Mouse (Mus musculus) neural tube, embryonic 11.5 days (tissue): Measurements from ENCODE around the gene Cnn3. TPM values are rescaled to one million over a fixed set of nuclear protein-coding genes. Genes with fewer than 3 reads are reported as not detected.

Source experiments
- ATAC-seq: fragments of 200-750 bp; cut with Nextera tagmentation; 2 replicates; pipeline ENCODE4 v1.8.0; 2017; ENCODE audit warnings: moderate number of reproducible peaks, mild to moderate bottlenecking, moderate TSS enrichment, moderate library complexity; ENCODE audit not compliant: insufficient read depth, low FRiP score, low TSS enrichment
- DNase-seq: peaks from one replicate; pipeline ENCODE4 v3.0.0-alpha.2; 2015; ENCODE audit warnings: low spot score
- H3K27ac ChIP-seq: fragments of 300-500 bp; sonication (generic); 2 replicates; pipeline ENCODE4 v1.5.1; 2014; ENCODE audit warnings: low read depth, mild to moderate bottlenecking, low read length
- H3K27me3 ChIP-seq: fragments of 300-500 bp; sonication (generic); 2 replicates; pipeline ENCODE4 v1.6.1; 2014; ENCODE audit warnings: mild to moderate bottlenecking, low read length, mixed read lengths; ENCODE audit not compliant: control insufficient read depth, insufficient read depth
- H3K36me3 ChIP-seq: fragments of 300-500 bp; sonication (generic); 2 replicates; pipeline ENCODE4 v1.6.1; 2014; ENCODE audit warnings: mild to moderate bottlenecking, low read length, moderate library complexity, mixed read lengths; ENCODE audit not compliant: control insufficient read depth, insufficient read depth
- H3K4me1 ChIP-seq: fragments of 300-500 bp; sonication (generic); 2 replicates; pipeline ENCODE4 v1.6.1; 2014; ENCODE audit warnings: low read length, mixed read lengths; ENCODE audit not compliant: control insufficient read depth, insufficient read depth
- H3K4me2 ChIP-seq: fragments of 300-500 bp; sonication (generic); 2 replicates; pipeline ENCODE4 v1.6.1; 2014; ENCODE audit warnings: low read depth, mild to moderate bottlenecking, moderate library complexity
- H3K4me3 ChIP-seq: fragments of 300-500 bp; sonication (generic); 2 replicates; pipeline ENCODE4 v1.5.1; 2014; ENCODE audit warnings: low read depth, low read length
- H3K9ac ChIP-seq: fragments of 300-500 bp; sonication (generic); 2 replicates; pipeline ENCODE4 v1.6.1; 2014; ENCODE audit warnings: mild to moderate bottlenecking, low read length
- H3K9me3 ChIP-seq: fragments of 300-500 bp; sonication (generic); 2 replicates; pipeline ENCODE4 v1.6.1; 2016; ENCODE audit warnings: low read length; ENCODE audit not compliant: control insufficient read depth
- WGBS: fragments of 180-500 bp; shearing (Covaris S2); extraction: QIAGEN DNeasy Blood & Tissue Kit; methylation state at CpG from one replicate; pipeline ENCODE4 v1.1.7; 2014; 5-methylcytosine and 5-hydroxymethylcytosine counted together
- polyA plus RNA-seq: library from polyadenylated mRNA; unstranded; fragments of >200 nt; fragmentation: Nextera tagmentation; extraction: Ambion mirVana; gene quantifications from 2 replicates; pipeline ENCODE4 v1.2.1, GENCODE M21; 2014

The Cnn3 gene
- polyA plus RNA-seq, 1 experiment from 2014 or later, result 1,106 TPM

DNA sequence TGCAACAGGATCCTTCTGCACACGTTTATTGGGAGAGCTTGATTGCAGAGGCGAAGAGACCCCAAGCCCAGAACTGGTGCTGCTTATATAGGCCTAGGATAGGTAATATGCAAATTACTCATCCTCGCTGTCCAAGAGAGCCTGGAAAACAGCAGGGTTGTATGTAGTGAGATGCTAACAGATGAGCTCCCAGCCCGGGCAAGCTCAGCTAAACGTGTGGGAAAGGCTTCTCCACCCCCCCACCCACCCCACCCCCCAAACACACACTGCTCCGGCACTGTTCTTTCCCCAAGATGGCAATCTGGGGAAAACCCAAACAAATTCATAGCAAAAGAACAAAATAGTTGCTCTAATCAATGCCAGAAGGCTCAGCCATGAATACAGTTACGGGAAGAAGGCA, 29.7 kb upstream of the Cnn3 start:
- H3K4me2 ChIP-seq, result no peak overlapping the region
- peaks cover 5% of the 10 kb centered on the region; the same call in 1 of the 2 replicates for H3K4me1 ChIP-seq
- no peak overlapping the region for H3K9ac ChIP-seq
- no peak overlapping the region for H3K4me3 ChIP-seq
- no peak for ATAC-seq
- no peaks in the 10 kb centered on the region for H3K27me3 ChIP-seq
- H3K36me3 ChIP-seq, result no peaks in the 10 kb centered on the region
- no peak overlapping the region for H3K27ac ChIP-seq
- DNase-seq, result no peak
- WGBS, result 65% methylated on average over 7 of the region's 7 CpGs
- H3K9me3 ChIP-seq, result no peaks in the 10 kb centered on the region

DNA sequence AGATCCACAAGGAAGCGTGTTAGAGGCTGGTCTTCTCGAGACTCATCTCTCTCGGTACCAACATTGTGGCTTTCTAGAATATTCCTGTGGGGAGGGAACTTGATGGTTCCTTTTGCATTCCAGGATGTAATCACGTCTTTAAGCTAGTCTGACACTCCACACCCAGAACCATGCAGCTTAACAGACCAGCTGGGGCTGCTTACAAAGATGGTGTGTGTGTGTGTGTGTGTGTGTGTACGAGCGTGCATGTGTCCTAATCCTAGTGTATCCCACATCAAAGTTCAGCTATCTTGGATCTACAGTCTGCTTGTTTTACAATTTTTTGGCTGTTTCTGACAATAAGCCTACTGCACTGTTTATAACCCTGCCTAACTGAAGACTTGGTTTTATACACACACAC, 29.3 kb upstream of the Cnn3 start:
- DNase-seq, result no peak
- Histone ChIP-seq H3K4me3 (no peak overlapping the region), H3K4me1 (peaks cover 5% of the 10 kb centered on the region; the same call in 1 of the 2 replicates), H3K4me2 (no peak overlapping the region), H3K9ac (no peak overlapping the region), H3K27ac (no peak overlapping the region), H3K27me3 (no peaks in the 10 kb centered on the region), H3K9me3 (no peaks in the 10 kb centered on the region), H3K36me3 (no peaks in the 10 kb centered on the region)
- ATAC-seq, result no peak
- 83% methylated on average over 6 of the region's 6 CpGs for WGBS

- Histone ChIP-seq H3K9ac (no peak overlapping the region), H3K9me3 (no peaks in the 10 kb centered on the region), H3K36me3 (no peaks in the 10 kb centered on the region), H3K4me1 (no peaks in the 10 kb centered on the region), H3K27me3 (no peaks in the 10 kb centered on the region), H3K4me3 (no peak overlapping the region), H3K4me2 (no peak overlapping the region), H3K27ac (no peak overlapping the region)
- WGBS, result 82% methylated on average over 4 of the region's 4 CpGs
- ATAC-seq (no peak), DNase-seq (no peak)
These were observed 24.9 kb upstream of the Cnn3 start for GRCm38 (mm10) chr3:121401384-121401783.

DNA sequence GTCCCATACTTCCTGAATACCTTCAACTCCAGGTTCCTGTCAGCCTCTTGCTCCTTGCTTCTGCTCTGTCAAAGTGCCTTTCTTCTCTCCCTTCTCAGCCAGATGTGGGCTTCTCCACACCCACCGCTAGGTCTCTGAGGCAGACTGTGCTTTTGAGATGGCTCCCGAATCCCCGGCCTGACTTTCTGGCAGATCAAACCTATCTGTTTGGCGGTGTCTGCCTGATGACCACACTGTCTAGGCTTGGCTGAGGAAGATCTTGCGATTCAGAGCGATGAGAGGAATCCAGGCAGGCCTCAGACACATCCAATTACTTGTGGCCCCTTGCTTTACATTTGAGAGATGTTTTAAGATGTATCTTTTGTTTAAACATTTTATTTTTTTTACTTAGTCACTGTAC, 24.2 kb upstream of the Cnn3 start:
- whole genome bisulfite sequencing, result 94% methylated on average over 6 of the region's 6 CpGs
- no peak for DNase-seq
- no peak overlapping the region for H3K27ac ChIP-seq
- no peaks in the 10 kb centered on the region for H3K9me3 ChIP-seq
- no peak overlapping the region for H3K9ac ChIP-seq
- H3K27me3 ChIP-seq, result no peaks in the 10 kb centered on the region
- no peaks in the 10 kb centered on the region for H3K36me3 ChIP-seq
- H3K4me2 ChIP-seq, result no peak overlapping the region
- no peak overlapping the region for H3K4me3 ChIP-seq
- H3K4me1 ChIP-seq, result no peaks in the 10 kb centered on the region
- no peak for ATAC-seq

DNA sequence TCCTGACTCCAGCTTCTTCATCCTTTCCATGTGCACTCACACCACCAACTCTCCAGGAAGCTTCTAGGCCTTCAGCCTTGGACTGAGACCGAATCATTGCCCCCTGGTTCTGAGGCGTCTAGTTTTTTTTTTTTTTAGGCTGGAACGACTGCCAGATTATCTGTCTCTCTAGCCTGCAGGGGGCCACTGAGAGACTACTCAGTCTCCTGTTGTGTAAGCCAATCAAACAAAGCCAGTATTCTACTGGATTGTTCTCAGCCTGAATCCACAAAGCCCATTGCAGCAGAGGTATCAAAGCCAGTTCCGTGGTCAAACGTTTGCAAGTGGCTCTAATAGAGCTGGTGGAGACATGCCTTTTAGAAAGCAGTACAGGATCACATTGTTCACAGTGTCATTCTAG, 22.8 kb upstream of the Cnn3 start:
- Histone ChIP-seq H3K4me2 (no peak overlapping the region), H3K36me3 (no peaks in the 10 kb centered on the region), H3K27ac (no peak overlapping the region), H3K27me3 (no peaks in the 10 kb centered on the region), H3K9me3 (no peaks in the 10 kb centered on the region), H3K9ac (no peak overlapping the region), H3K4me3 (no peak overlapping the region), H3K4me1 (no peaks in the 10 kb centered on the region)
- DNase-seq (no peak), ATAC-seq (no peak)
- WGBS, result 41% methylated on average over 5 of the region's 5 CpGs

DNA sequence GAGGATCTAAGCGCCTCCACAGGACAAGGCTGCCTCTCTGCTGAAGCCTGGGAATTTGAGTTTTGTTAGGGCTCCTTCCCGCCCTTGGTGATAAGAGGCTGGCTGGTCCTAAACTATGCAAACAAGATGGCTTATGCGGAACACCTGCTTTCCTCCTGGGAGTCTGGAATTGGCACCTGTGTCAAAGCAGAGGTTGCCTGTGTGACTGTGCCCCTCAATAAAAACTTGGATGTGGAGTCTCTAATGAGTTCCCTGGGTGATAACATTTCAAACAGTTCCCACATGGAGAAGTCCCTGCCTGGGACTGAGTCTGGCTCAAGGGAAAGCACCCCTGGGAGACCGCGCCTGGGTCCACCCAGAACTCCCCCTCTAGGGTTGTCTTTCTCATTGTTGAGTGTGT, 21.2 kb upstream of the Cnn3 start:
- ATAC-seq (no peak), DNase-seq (no peak)
- Histone ChIP-seq H3K27ac (no peak overlapping the region), H3K9me3 (no peaks in the 10 kb centered on the region), H3K4me2 (no peak overlapping the region), H3K4me3 (no peak overlapping the region), H3K9ac (no peak overlapping the region), H3K36me3 (no peaks in the 10 kb centered on the region), H3K4me1 (no peaks in the 10 kb centered on the region), H3K27me3 (no peaks in the 10 kb centered on the region)
- WGBS, result 86% methylated on average over 5 of the region's 5 CpGs

DNA sequence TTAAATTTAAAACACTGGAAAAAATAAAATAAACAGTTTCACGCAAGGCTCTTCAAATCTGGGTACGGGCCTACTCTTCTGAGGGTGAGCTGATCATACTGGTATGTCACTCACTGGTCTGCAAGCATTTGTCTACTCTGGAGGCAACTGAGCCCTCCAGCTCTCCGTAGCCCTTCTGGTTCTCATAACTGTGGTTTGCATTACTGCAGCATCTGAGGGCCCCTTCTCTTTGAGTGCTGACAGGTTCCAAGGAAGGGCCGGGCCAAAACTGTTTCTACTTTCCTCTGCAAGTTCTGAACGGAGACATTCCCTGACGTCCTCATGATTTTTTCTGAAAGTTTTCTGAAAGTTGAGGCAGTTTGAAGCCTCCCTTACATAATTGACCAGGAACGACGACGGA, 18.9 kb upstream of the Cnn3 start:
- WGBS, result 85% methylated on average over 9 of the region's 9 CpGs
- Histone ChIP-seq H3K4me1 (no peaks in the 10 kb centered on the region), H3K9ac (no peak overlapping the region), H3K9me3 (no peaks in the 10 kb centered on the region), H3K36me3 (no peaks in the 10 kb centered on the region), H3K27ac (no peak overlapping the region), H3K4me2 (no peak overlapping the region), H3K27me3 (no peaks in the 10 kb centered on the region), H3K4me3 (no peak overlapping the region)
- DNase-seq, result no peak
- no peak for ATAC-seq

- no peak overlapping the region for H3K27ac ChIP-seq
- H3K4me1 ChIP-seq, result no peaks in the 10 kb centered on the region
- DNase-seq, result no peak
- no peak overlapping the region for H3K4me2 ChIP-seq
- no peaks in the 10 kb centered on the region for H3K36me3 ChIP-seq
- WGBS, result 95% methylated on average over 3 of the region's 3 CpGs
- no peak overlapping the region for H3K9ac ChIP-seq
- H3K4me3 ChIP-seq, result no peak overlapping the region
- no peaks in the 10 kb centered on the region for H3K27me3 ChIP-seq
- ATAC-seq, result no peak
- H3K9me3 ChIP-seq, result no peaks in the 10 kb centered on the region
These were observed 17.9 kb upstream of the Cnn3 start for GRCm38 (mm10) chr3:121408386-121408785.

- Histone ChIP-seq H3K36me3 (no peaks in the 10 kb centered on the region), H3K9me3 (no peaks in the 10 kb centered on the region), H3K4me2 (no peak overlapping the region), H3K27me3 (no peaks in the 10 kb centered on the region), H3K27ac (no peak overlapping the region), H3K4me1 (no peaks in the 10 kb centered on the region), H3K9ac (no peak overlapping the region), H3K4me3 (no peak overlapping the region)
- DNase-seq (no peak), ATAC-seq (no peak)
- WGBS, result 57% methylated on average over 6 of the region's 6 CpGs
These were observed 14.8 kb upstream of the Cnn3 start for GRCm38 (mm10) chr3:121411450-121411849.
